Mouse (Mus musculus) left cerebral cortex, adult 18-20 months (tissue): Measurements from ENCODE around the gene Ifnar1. TPM values are rescaled to one million over a fixed set of nuclear protein-coding genes. Genes with fewer than 3 reads are reported as not detected.
A peak's percentile ranks its signal among the peaks of the same experiment; 100 is the strongest.

Experiments used
- DNase-seq, 2 experiments: peaks; one replicate each; pipeline ENCODE4 v3.0.0; 2021 to 2022; ENCODE audit warnings: low spot score in 2 of 2, mixed read lengths in 1 of 2
- total RNA-seq, 2 experiments: library from RNA; stranded (reverse); gene quantifications; 2 replicates each; pipeline ENCODE4 v1.2.3; 2021

Gene Ifnar1
- total RNA-seq, 2 experiments from 2014 or later: 41.7 to 53.2 TPM

GRCm38 (mm10) chr16:91459841-91460370 lies 25.1 kb upstream of the Ifnar1 start:
- no peak for DNase-seq

- DNase-seq: no peak
These were observed 23.9 kb upstream of the Ifnar1 start for GRCm38 (mm10) chr16:91461066-91461638.

GRCm38 (mm10) chr16:91461773-91462181 lies 23.3 kb upstream of the Ifnar1 start:
- DNase-seq: no peak

GRCm38 (mm10) chr16:91462644-91463043 lies 22.4 kb upstream of the Ifnar1 start:
- DNase-seq: no peak

- DNase-seq: no peak
These were observed 21.6 kb upstream of the Ifnar1 start for GRCm38 (mm10) chr16:91463400-91463799.

- no peak for DNase-seq
These were observed 21.1 kb upstream of the Ifnar1 start for GRCm38 (mm10) chr16:91463836-91464400.

- peak; percentile 79 to 82 for DNase-seq
These were observed 20.2 kb upstream of the Ifnar1 start for GRCm38 (mm10) chr16:91464594-91465504.

GRCm38 (mm10) chr16:91465505-91466240 lies 19.4 kb upstream of the Ifnar1 start:
- no peak for DNase-seq

- DNase-seq: no peak
These were observed 18.5 kb upstream of the Ifnar1 start for GRCm38 (mm10) chr16:91466566-91466965.

- DNase-seq: no peak
These were observed 14.6 kb upstream of the Ifnar1 start for GRCm38 (mm10) chr16:91470470-91470869.

GRCm38 (mm10) chr16:91471481-91471880 lies 13.6 kb upstream of the Ifnar1 start:
- DNase-seq: no peak

- DNase-seq: no peak
These were observed 9.3 kb upstream of the Ifnar1 start for GRCm38 (mm10) chr16:91475753-91476152.

- no peak for DNase-seq
These were observed 7.0 kb upstream of the Ifnar1 start for GRCm38 (mm10) chr16:91478067-91478466.

- DNase-seq: no peak
These were observed 4.5 kb upstream of the Ifnar1 start for GRCm38 (mm10) chr16:91480517-91480916.

- DNase-seq: no peak
These were observed 651 bp upstream of the Ifnar1 start for GRCm38 (mm10) chr16:91484387-91484786.

- DNase-seq: no peak
These were observed 803 bp downstream of the Ifnar1 start for GRCm38 (mm10) chr16:91485841-91486240.

- DNase-seq: peak in 1 of 2 experiments; percentile 34
These were observed 3.0 kb downstream of the Ifnar1 start for GRCm38 (mm10) chr16:91488066-91488465.

GRCm38 (mm10) chr16:91490897-91491296 lies 5.9 kb downstream of the Ifnar1 start:
- DNase-seq: no peak

- DNase-seq: no peak
These were observed 6.4 kb downstream of the Ifnar1 start for GRCm38 (mm10) chr16:91491473-91491872.

GRCm38 (mm10) chr16:91495501-91495900 lies 10.5 kb downstream of the Ifnar1 start:
- DNase-seq: no peak

GRCm38 (mm10) chr16:91496206-91496605 lies 11.2 kb downstream of the Ifnar1 start:
- DNase-seq: no peak
